Mouse (Mus musculus) E14TG2a.4 (cell line): ENCODE measurements around the gene Ccdc106.
A peak's percentile ranks its signal among the peaks of the same experiment; 100 is the strongest.
"Not testable (repeated sequence)": the region's sequence is repeated elsewhere in the genome, so short reads cannot be mapped to it uniquely, and the experiment has no call there.

Experiments
- H3K27me3 ChIP-seq: 2 replicates; pipeline ENCODE4 v1.6.1; 2014; ENCODE audit warnings: low read length, control low read depth; ENCODE audit not compliant: insufficient read depth
- H3K36me3 ChIP-seq: 2 replicates; pipeline ENCODE4 v1.6.1; 2014; ENCODE audit warnings: low read length, control low read depth; ENCODE audit not compliant: insufficient read depth
- H3K4me1 ChIP-seq: replicated peaks from 2 replicates; pipeline ENCODE4 v1.6.1; 2014; ENCODE audit warnings: low read depth, low read length, control low read depth
- H3K4me3 ChIP-seq: replicated peaks from 2 replicates; pipeline ENCODE4 v1.5.1; 2014; ENCODE audit warnings: mild to moderate bottlenecking, low read length
- H3K9me3 ChIP-seq: 2 replicates; pipeline ENCODE4 v1.6.1; 2014; ENCODE audit warnings: low read length, control low read depth
- CTCF ChIP-seq: conservative IDR thresholded peaks from 2 replicates; pipeline ENCODE4 v1.5.1; 2014; ENCODE audit warnings: low read length
- NANOG ChIP-seq: IDR thresholded peaks from 2 replicates; pipeline ENCODE4 v1.6.1; 2014; ENCODE audit warnings: borderline replicate concordance, low read length, mixed read lengths
- POU5F1 ChIP-seq: IDR thresholded peaks from 2 replicates; pipeline ENCODE4 v1.6.1; 2014; ENCODE audit warnings: low read length, borderline replicate concordance

Gene Ccdc106

DNA sequence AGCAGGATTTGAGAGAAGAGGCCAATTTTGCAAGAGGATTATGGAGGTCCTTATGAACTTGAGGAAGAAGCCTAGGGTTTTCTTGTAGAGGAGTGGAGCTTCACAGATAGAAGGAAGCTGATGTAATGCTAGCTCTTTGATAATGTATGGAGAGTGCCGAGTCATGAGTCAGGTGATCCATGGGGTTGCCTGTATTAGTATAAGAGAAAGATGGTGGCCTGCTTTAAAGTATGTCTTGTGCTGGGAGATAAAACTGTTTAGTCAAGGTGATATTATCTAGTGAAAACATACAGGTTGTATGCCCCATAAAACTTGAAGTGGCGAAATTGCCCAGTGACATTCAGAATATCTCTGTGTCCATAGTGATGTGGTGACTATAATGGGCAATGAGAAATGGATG, 56.6 kb downstream of the Ccdc106 start:
- Histone ChIP-seq H3K9me3 (no peaks in the 10 kb centered on the region), H3K4me1 (peaks cover 75% of the 10 kb centered on the region), H3K4me3 (no peak overlapping the region), H3K27me3 (no peaks in the 10 kb centered on the region), H3K36me3 (peaks cover 73% of the 10 kb centered on the region)
- TF ChIP-seq NANOG (no peak), CTCF (no peak), POU5F1 (no peak)

DNA sequence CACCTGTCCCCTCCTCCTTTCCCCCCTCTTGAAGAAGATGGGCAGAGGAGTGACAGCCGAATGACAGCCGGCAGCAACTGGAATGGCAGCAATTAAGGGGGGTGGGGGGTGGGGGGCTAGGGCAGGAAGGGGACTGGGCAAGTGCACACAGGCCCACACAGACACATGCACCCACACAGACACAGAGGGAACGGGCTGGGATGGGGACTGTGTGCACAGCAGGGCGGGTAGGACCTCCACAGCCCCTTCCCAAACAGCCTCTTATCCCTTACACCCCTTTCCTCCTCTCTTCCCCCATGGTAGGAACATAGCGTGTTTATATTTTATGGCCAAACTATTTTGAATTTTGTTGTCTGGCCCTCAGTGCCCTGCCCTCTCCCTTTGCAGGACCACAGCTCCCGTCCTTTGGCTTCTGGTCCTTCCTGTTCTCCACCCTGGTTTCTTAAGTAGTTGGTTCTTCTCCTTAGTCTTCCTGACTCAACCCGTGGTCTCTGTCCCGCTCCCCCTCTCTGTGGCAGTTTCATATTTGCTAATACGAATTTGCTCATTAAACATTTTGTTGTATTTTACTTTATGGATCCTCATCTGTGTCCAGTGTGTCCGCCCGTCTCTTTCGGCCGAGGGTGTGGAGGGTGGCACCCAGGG, 59.1 kb downstream of the Ccdc106 start:
- not testable (repeated sequence) for H3K9me3 ChIP-seq, H3K27me3 ChIP-seq
- Histone ChIP-seq H3K36me3 (peaks cover 71% of the 10 kb centered on the region), H3K4me3 (peak overlapping the region; percentile 98), H3K4me1 (peaks cover 68% of the 10 kb centered on the region)

DNA sequence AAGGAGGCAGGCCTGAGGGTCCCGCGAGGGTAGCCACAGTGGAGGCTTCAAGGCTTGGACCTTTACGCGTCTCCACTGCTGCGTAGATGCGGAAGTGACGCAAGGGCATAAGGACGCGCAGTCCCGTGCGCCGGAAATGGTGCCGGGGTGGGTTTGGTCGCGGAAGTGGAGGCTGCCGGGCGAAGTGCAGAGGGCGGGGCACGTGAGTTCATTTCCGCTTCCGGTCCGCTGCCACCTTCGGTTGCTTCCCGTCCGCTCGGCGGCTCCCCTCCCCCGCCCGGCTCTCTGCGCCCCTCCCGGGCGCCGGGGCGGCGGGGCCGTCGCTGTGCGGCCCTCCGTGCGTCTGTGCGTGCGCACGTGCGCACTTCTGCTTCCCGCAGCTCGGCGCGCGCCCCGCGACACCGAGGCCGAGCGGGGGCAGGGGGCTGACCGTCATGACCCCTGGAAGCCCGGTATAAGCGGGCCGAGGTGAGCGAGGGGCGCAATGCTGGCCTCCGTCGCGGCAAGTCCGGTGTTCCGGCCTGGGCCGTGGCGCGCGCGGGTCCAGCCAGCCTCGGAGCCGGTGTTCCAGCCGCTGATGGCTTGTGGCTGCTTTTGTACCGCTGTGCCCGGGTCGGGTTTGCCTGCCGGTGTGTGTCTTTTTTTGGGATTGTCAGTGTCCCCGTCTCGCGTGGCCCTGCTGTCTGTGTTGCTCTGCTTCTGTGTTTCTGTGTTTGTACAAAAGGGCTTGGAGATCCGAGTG, 59.8 kb downstream of the Ccdc106 start, which contains the start of gene Epn1:
Gene Epn1, plus strand, starts transcription at position 226 of the 742 bp plus-strand sequence.
- no peaks in the 10 kb centered on the region for H3K27me3 ChIP-seq
- peak within 1 kb of the TSS; percentile 98 for H3K4me3 ChIP-seq
- peaks cover 68% of the 10 kb centered on the region for H3K4me1 ChIP-seq
- no peaks in the 10 kb centered on the region for H3K9me3 ChIP-seq
- TF ChIP-seq NANOG (no peak), POU5F1 (no peak)
- peaks cover 71% of the 10 kb centered on the region for H3K36me3 ChIP-seq

- no peak for TF ChIP-seq NANOG
- no peak for TF ChIP-seq POU5F1
- H3K9me3 ChIP-seq = no peaks in the 10 kb centered on the region
- peaks cover 72% of the 10 kb centered on the region for H3K36me3 ChIP-seq
- H3K27me3 ChIP-seq = no peaks in the 10 kb centered on the region
- H3K4me1 ChIP-seq = peaks cover 71% of the 10 kb centered on the region
- peak overlapping the region; percentile 98 for H3K4me3 ChIP-seq
Measured at GRCm38 (mm10) chr7:5080815-5081214, 60.5 kb downstream of the Ccdc106 start.

DNA sequence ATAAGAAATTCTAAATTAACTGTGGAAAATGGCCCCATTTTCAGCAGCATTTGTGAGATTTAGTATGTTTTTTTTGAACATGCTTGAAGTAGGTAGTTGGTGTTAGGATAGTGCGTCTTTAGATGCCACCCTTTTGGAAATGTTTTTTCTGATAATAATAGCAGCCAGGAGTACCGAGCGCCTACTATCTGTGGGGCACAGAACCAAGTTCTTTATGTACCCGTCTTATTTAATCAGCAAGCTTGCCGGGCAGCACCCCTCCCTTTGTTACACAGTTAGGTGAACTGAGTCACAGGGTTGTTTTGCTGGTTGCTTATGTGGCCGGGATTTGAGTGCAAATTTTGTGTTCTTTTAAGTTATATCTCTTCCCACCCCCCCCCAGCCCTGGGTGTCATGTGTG, 60.9 kb downstream of the Ccdc106 start:
- H3K27me3 ChIP-seq = no peaks in the 10 kb centered on the region
- TF ChIP-seq CTCF = no peak
- TF ChIP-seq POU5F1 = no peak
- TF ChIP-seq NANOG = no peak
- no peaks in the 10 kb centered on the region for H3K9me3 ChIP-seq
- H3K4me3 ChIP-seq = peak overlapping the region; percentile 98
- H3K4me1 ChIP-seq = peaks cover 68% of the 10 kb centered on the region
- peaks cover 73% of the 10 kb centered on the region for H3K36me3 ChIP-seq

- peaks cover 62% of the 10 kb centered on the region for H3K4me1 ChIP-seq
- TF ChIP-seq CTCF = no peak
- no peak for TF ChIP-seq POU5F1
- no peak for TF ChIP-seq NANOG
- no peak overlapping the region for H3K4me3 ChIP-seq
- H3K27me3 ChIP-seq = no peaks in the 10 kb centered on the region
- peaks cover 73% of the 10 kb centered on the region for H3K36me3 ChIP-seq
- H3K9me3 ChIP-seq = no peaks in the 10 kb centered on the region
Measured at GRCm38 (mm10) chr7:5081939-5082338, 61.6 kb downstream of the Ccdc106 start.

GRCm38 (mm10) chr7:5083325-5084105, 63.2 kb downstream of the Ccdc106 start:
- Histone ChIP-seq H3K36me3 (peaks cover 73% of the 10 kb centered on the region), H3K27me3 (no peaks in the 10 kb centered on the region)
- no peak for TF ChIP-seq NANOG
- no peak for TF ChIP-seq CTCF
- TF ChIP-seq POU5F1 = no peak

GRCm38 (mm10) chr7:5085512-5085911, 65.2 kb downstream of the Ccdc106 start:
- Histone ChIP-seq H3K4me3 (no peak overlapping the region), H3K4me1 (peaks cover 56% of the 10 kb centered on the region), H3K27me3 (no peaks in the 10 kb centered on the region), H3K36me3 (peaks cover 84% of the 10 kb centered on the region), H3K9me3 (no peaks in the 10 kb centered on the region)
- TF ChIP-seq POU5F1 (no peak), NANOG (no peak), CTCF (no peak)

More at GRCm38 (mm10) chr7:5083325-5084105, 63.2 kb downstream of the Ccdc106 start:
- Histone ChIP-seq H3K4me1 (peaks cover 56% of the 10 kb centered on the region), H3K4me3 (no peak overlapping the region), H3K9me3 (no peaks in the 10 kb centered on the region)
